Mouse (Mus musculus): ENCODE results near the gene Dlat. TPM values are rescaled to one million over a fixed set of nuclear protein-coding genes. Genes with fewer than 3 reads are reported as not detected.

The Dlat gene
- polyA plus RNA-seq, 1 experiment from 2014 or later: 40.6 TPM

- Histone ChIP-seq H3K4me3 (no peak overlapping the region), H3K27ac (no peak overlapping the region), H3K4me1 (peaks cover 34% of the 10 kb centered on the region), H3K9ac (peak overlapping the region; percentile 22; the same call in 1 of the 2 replicates), H3K9me3 (replicated peaks) (no peaks in the 10 kb centered on the region), H3K4me2 (peak overlapping the region; percentile 16), H3K36me3 (ENCODE audit: poor library complexity, severe bottlenecking) (peaks cover 21% of the 10 kb centered on the region; the same call in 1 of the 2 replicates), H3K27me3 (no peaks in the 10 kb centered on the region)
- ATAC-seq: no peak; the same call in 1 of the 2 replicates
- WGBS: 12% methylated on average over 13 of the region's 13 CpGs
Observed at GRCm38 (mm10) chr9:50692626-50693580, 33.3 kb upstream of the Dlat start.

DNA sequence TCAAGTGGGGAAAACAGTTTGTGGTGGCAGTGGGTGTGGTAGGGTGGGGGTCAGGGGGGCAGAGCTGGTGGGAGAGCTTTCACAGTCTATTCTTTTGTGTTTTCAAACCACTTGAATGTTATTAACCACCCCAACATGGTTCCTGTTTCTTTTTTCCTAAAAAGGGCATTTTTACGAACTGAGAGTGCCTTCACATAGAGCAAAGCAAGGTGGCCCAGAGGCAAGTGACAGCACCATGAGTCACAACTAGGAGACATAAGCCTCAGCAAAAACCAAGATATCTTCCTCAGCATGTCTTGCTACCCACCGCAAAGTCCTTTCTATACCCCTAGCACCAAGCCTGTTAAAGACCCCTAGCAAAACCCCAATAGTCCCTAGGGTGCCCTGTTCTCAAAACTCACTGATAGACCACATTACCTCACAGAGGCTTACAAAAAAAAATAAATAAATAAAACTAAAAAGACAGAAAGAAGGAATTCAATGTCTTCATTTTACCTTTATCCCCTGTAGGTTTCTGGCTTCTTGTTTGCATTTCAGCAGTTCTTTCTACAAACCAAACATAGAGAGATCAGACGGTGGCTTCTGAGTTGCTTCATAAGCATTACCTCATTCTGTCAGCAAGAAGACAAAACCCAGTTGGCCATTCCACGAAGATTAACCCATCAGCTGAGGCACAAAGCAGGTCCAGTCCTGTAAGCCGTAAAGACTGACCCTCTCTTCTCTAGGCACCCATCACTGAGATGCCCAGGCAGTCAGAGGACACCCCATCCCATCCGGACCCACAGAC is 27.5 kb upstream of the Dlat start:
- peaks cover 57% of the 10 kb centered on the region for H3K36me3 ChIP-seq (ENCODE audit: poor library complexity, severe bottlenecking)
- H3K9me3 ChIP-seq (replicated peaks): no peaks in the 10 kb centered on the region
- H3K27ac ChIP-seq: no peak overlapping the region
- no peak overlapping the region for H3K9ac ChIP-seq
- WGBS: 85% methylated on average over 6 of the region's 6 CpGs
- no peak overlapping the region for H3K4me2 ChIP-seq
- H3K4me1 ChIP-seq: 0 out of 2 replicates have a peak, but pooled peaks cover under 1% of the 10 kb centered on the region
- no peak overlapping the region for H3K4me3 ChIP-seq
- ATAC-seq: no peak
- no peaks in the 10 kb centered on the region for H3K27me3 ChIP-seq

DNA sequence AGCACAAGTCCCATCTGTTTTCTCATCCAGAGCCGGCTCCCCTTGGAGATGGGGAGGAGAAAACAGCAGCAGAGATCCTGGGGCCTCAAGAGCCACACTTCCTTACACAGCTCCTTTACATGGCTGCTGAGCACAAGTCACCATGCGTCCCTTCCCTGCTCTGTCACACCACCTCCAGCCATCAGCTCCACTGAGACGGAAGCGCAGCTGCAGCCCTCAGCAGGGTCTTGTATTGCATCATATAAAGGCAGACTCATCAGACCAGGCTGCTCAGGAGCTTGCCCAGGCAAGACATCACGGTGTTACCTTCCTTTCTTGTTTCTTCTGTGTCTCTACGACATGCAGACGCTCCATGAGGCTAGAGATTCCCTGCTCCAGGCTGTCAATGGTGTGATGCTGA is 22.1 kb upstream of the Dlat start:
- no peaks in the 10 kb centered on the region for H3K9me3 ChIP-seq (replicated peaks)
- no peaks in the 10 kb centered on the region for H3K4me1 ChIP-seq
- 77% methylated on average over 7 of the region's 7 CpGs for WGBS
- H3K9ac ChIP-seq: no peak overlapping the region
- no peaks in the 10 kb centered on the region for H3K27me3 ChIP-seq
- peaks cover 78% of the 10 kb centered on the region for H3K36me3 ChIP-seq (ENCODE audit: poor library complexity, severe bottlenecking)
- ATAC-seq: no peak
- no peak overlapping the region for H3K4me3 ChIP-seq
- H3K4me2 ChIP-seq: no peak overlapping the region
- H3K27ac ChIP-seq: no peak overlapping the region

DNA sequence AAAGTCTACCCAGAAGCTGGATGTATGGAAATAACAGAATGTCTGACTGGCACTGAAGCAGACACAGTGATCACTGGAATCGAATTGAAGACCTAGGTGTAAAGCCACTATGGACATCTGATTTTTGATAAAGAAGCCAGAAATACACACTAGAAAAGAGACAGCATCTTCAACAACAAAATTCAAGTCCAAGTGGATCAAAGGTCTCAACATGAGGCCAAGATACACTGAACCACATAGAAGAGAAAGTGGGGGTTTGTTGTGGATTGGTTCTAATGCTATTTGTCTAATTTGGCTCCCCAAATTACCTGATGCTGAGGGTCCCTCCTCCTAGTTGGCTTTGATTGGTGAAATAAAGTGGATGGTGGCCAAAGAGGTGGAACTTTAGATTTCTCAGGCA is 19.8 kb upstream of the Dlat start:
- no peak for ATAC-seq
- WGBS: 90% methylated on average over 1 of the region's 1 CpGs
- Histone ChIP-seq H3K27me3 (no peaks in the 10 kb centered on the region), H3K9me3 (replicated peaks) (no peaks in the 10 kb centered on the region), H3K4me1 (no peaks in the 10 kb centered on the region), H3K27ac (no peak overlapping the region), H3K4me2 (no peak overlapping the region), H3K9ac (no peak overlapping the region), H3K36me3 (ENCODE audit: poor library complexity, severe bottlenecking) (peaks cover 61% of the 10 kb centered on the region), H3K4me3 (no peak overlapping the region)

- WGBS: 16% methylated on average over 1 of the region's 1 CpGs
- Histone ChIP-seq H3K9me3 (replicated peaks) (no peaks in the 10 kb centered on the region), H3K4me1 (no peaks in the 10 kb centered on the region), H3K27ac (no peak overlapping the region), H3K36me3 (ENCODE audit: poor library complexity, severe bottlenecking) (peaks cover 19% of the 10 kb centered on the region), H3K27me3 (no peaks in the 10 kb centered on the region), H3K9ac (no peak overlapping the region), H3K4me3 (no peak overlapping the region), H3K4me2 (no peak overlapping the region)
- ATAC-seq: no peak
Observed at GRCm38 (mm10) chr9:50674771-50675170, 15.2 kb upstream of the Dlat start.

DNA sequence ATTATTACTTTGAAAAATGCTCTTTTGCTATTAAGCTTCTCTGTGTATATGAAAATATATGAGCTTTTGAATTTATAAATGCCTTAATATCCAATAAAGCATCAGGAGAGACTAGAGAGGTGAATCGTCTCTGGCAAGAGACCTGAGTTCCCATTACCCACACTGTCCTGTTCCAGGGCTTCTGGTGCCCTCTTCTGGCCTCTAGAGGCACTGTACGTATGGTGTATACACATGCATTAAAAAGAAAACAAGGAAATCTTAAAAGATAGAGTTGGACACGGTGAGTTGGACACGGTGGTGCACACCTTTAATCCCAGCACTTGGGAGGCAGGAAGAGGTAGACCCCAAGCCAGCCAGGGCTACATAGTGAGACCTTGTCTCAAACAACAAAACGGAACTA is 11.1 kb upstream of the Dlat start:
- H3K9me3 ChIP-seq (replicated peaks): no peaks in the 10 kb centered on the region
- WGBS: 30% methylated on average over 5 of the region's 5 CpGs
- H3K9ac ChIP-seq: no peak overlapping the region
- ATAC-seq: peak; percentile 43; the same call in 1 of the 2 replicates
- no peaks in the 10 kb centered on the region for H3K27me3 ChIP-seq
- H3K36me3 ChIP-seq (ENCODE audit: poor library complexity, severe bottlenecking): peaks cover 25% of the 10 kb centered on the region
- no peak overlapping the region for H3K27ac ChIP-seq
- no peak overlapping the region for H3K4me2 ChIP-seq
- no peak overlapping the region for H3K4me3 ChIP-seq
- no peaks in the 10 kb centered on the region for H3K4me1 ChIP-seq

DNA sequence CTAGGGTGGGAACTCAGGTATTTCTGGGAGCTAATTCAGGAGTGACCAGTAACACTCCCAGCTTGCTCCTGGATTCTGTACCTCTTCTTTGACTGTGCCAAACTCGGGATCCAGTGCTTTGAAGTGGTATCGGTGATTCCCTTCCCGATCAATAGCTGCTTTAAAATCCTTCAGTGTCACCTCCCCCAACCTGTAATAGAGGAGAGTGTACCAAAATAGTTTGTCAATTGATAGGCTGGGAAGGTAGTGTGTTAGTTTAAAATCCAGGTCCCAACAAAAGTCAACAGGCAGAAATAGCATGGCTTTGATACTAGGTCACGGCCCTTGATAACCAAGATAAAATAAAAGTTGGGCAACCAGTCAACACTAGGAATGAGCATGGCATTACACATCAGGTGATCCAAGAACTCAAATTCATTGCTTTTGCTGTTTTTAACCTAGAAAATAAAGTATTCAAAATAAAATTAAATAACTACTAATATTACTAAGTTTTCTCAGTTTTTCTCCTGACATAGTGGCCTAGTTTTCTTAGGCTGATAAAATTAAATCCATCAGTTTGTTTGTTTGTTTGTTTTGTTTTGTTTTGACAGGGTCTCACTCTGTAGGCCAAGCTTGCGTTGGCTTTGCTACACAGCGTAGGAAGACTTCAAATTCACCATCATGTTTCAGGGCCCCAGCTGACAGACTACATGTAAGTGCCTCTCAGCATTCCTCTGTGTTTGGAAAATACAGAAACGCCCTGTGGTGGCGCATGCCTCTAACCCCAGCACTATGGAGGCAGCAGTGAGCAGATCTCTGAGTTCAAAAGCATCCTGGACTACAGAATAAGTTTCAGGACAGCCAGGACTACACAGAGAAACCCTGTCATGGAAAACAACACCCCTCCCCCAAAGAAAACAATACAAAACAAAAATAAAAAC is 8.3 kb upstream of the Dlat start:
- H3K36me3 ChIP-seq (ENCODE audit: poor library complexity, severe bottlenecking): peaks cover 34% of the 10 kb centered on the region
- 81% methylated on average over 8 of the region's 8 CpGs for WGBS

DNA sequence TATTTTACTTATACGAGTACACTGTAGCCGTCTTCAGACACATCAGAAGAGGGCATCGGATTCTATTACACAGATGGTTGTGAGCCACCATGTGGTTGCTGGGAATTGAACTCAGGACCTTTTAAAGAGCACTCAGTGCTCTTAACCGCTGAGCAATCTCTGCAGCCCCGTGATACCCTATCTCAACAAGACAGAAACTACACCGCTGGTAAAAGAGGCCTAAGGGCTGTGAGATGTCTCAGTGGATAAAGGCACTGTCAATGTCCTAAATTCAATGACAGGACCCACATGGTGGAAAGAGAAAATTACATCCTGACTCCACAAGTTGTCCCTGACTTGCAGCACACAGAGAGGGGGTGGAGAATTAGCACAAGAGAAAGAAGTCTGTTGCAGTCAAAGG is 6.9 kb upstream of the Dlat start:
- Histone ChIP-seq H3K9ac (no peak overlapping the region), H3K27me3 (no peaks in the 10 kb centered on the region), H3K4me1 (no peaks in the 10 kb centered on the region), H3K36me3 (ENCODE audit: poor library complexity, severe bottlenecking) (peaks cover 34% of the 10 kb centered on the region), H3K4me3 (no peak overlapping the region), H3K9me3 (replicated peaks) (no peaks in the 10 kb centered on the region), H3K4me2 (no peak overlapping the region), H3K27ac (no peak overlapping the region)
- ATAC-seq: no peak
- WGBS: 92% methylated on average over 6 of the region's 6 CpGs

More for the DNA sequence above, 8.3 kb upstream of the Dlat start:
- H3K27me3 ChIP-seq: no peaks in the 10 kb centered on the region
- H3K9me3 ChIP-seq (replicated peaks): no peaks in the 10 kb centered on the region
- no peak overlapping the region for H3K4me3 ChIP-seq
- no peak overlapping the region for H3K27ac ChIP-seq
- ATAC-seq: no peak
- H3K4me1 ChIP-seq: no peaks in the 10 kb centered on the region
- H3K9ac ChIP-seq: no peak overlapping the region
- no peak overlapping the region for H3K4me2 ChIP-seq

GRCm38 (mm10) chr9:50664826-50665225 is 5.2 kb upstream of the Dlat start:
- Histone ChIP-seq H3K9ac (no peak overlapping the region), H3K4me3 (no peak overlapping the region), H3K27me3 (no peaks in the 10 kb centered on the region), H3K4me2 (no peak overlapping the region), H3K36me3 (ENCODE audit: poor library complexity, severe bottlenecking) (peaks cover 34% of the 10 kb centered on the region), H3K4me1 (peaks cover 6% of the 10 kb centered on the region), H3K27ac (no peak overlapping the region), H3K9me3 (replicated peaks) (no peaks in the 10 kb centered on the region)
- no peak for ATAC-seq
- WGBS: 92% methylated on average over 5 of the region's 5 CpGs

GRCm38 (mm10) chr9:50660431-50660830 is 851 bp upstream of the Dlat start:
- 16% methylated on average over 12 of the region's 12 CpGs for WGBS
- ATAC-seq: no peak
- H3K27me3 ChIP-seq: no peaks in the 10 kb centered on the region
- H3K4me1 ChIP-seq: peaks cover 21% of the 10 kb centered on the region
- H3K36me3 ChIP-seq (ENCODE audit: poor library complexity, severe bottlenecking): peaks cover 18% of the 10 kb centered on the region
- H3K9me3 ChIP-seq (replicated peaks): no peaks in the 10 kb centered on the region
- peak overlapping the region; percentile 92 for H3K4me3 ChIP-seq
- no peak overlapping the region for H3K27ac ChIP-seq
- H3K4me2 ChIP-seq: peak overlapping the region; percentile 86
- peak overlapping the region; percentile 90 for H3K9ac ChIP-seq

GRCm38 (mm10) chr9:50658941-50659388 is 615 bp downstream of the Dlat start:
- 0% methylated on average over 28 of the region's 28 CpGs for WGBS
- ATAC-seq: no peak; the same call in 1 of the 2 replicates

More at GRCm38 (mm10) chr9:50658941-50659388, 615 bp downstream of the Dlat start:
- Histone ChIP-seq H3K36me3 (ENCODE audit: poor library complexity, severe bottlenecking) (peaks cover 24% of the 10 kb centered on the region), H3K4me3 (peak overlapping the region; percentile 92), H3K4me2 (peak overlapping the region; percentile 86), H3K9me3 (replicated peaks) (no peaks in the 10 kb centered on the region), H3K27ac (peak overlapping the region; percentile 83), H3K4me1 (peaks cover 21% of the 10 kb centered on the region), H3K9ac (peak overlapping the region; percentile 90), H3K27me3 (no peaks in the 10 kb centered on the region)

All from forebrain, embryonic 13.5 days (tissue).